Mouse (Mus musculus) left cerebral cortex, adult 2 months (tissue): ENCODE measurements at regions not wholly inside any gene's neighbourhood (a gene's known extent, or its start where the extent isn't known, plus 50 kb on each side); places are given as distances from the start of the nearest gene placed in this dataset.
"Not testable (repeated sequence)": the region's sequence is repeated elsewhere in the genome, so short reads cannot be mapped to it uniquely, and the experiment has no call there.

Source experiments
- DNase-seq, 2 experiments: peaks; one replicate each; pipeline ENCODE4 v3.0.0; 2021 to 2022; ENCODE audit warnings: low spot score in 2 of 2, mixed read lengths in 1 of 2; ENCODE audit errors: extremely low spot score in 1 of 2
- H3K27ac ChIP-seq: fragments of 200-600 bp; 2 replicates; pipeline ENCODE4 v1.8.1; 2022
- H3K4me3 ChIP-seq: fragments of 200-600 bp; 2 replicates; pipeline ENCODE4 v1.8.1; 2022
- CTCF ChIP-seq: fragments of 200-600 bp; IDR thresholded peaks from 2 replicates; pipeline ENCODE4 v1.8.1; 2022; ENCODE audit warnings: antibody characterized with exemption, mild to moderate bottlenecking, moderate library complexity
- intact Hi-C: fragments of 180-260 bp; cut with DNase I; formaldehyde crosslinking; loops from one replicate; pipeline ENCODE4 v1.15.1; 2025

DNA sequence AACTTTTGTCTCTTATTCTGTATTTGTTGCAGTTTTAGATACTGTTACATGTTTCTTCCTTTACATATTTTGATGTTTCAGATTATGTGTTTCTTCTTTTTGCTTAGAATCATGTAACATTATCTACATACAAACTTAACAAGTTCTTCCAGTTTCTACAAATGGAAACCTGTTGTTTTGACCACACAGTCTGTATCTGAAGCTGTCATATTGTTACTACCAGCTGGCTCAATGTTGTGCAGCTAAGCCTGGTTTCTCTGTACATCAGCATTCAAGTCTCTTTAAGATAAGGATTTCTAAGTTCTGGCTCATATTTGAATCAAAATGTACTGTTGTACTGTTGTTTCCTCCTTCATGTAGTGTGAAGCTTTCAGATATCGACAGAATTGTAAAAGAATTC lies 65.4 kb upstream of the Vps41 start:
- Histone ChIP-seq H3K27ac (no peak overlapping the region), H3K4me3 (no peak overlapping the region)
- no peak for TF ChIP-seq CTCF
- intact Hi-C loops: no loop called here
- DNase-seq: no peak

DNA sequence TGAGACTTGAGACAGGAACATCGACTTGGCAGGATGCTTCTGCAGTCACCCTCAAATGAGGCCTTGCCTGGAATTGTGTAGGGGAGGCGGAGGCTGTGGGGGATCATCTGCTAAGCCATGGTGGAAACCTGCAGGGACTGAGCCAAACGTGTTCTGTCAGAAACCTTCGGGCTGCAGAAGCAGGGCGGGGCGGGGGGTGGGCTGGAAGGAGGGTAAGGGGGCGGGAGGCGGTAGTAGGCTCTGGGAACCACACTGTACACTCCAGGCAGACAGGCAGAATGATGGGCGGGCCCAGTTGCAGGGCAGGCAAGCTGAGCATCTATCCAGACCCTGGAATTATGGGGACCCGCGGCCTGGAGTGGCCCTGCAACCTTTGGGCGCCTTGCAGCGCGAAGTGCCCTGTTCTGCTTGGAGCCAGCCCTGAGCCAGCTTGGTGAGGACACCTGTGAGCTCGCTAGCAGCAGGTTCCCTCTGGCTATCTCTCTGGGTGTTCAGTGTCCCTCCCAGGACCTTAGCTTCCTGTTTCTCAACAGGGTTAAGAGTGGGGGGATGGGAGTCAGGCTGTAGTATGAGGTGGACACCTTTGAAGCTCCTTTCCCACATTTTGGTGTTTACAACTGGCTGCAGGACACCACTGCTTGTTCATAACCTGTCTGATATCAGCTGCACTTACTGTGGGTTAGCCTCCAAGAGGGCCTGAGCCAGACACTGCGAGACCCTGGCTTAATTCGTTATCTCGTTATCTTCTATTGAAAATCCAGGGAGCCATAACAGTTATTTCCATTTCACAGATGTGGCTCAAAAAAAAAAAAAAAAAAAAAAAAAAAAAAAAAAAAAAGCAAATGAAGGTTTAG lies 102.1 kb upstream of the Vps41 start:
- TF ChIP-seq CTCF: no peak
- no peak overlapping the region for H3K27ac ChIP-seq

DNA sequence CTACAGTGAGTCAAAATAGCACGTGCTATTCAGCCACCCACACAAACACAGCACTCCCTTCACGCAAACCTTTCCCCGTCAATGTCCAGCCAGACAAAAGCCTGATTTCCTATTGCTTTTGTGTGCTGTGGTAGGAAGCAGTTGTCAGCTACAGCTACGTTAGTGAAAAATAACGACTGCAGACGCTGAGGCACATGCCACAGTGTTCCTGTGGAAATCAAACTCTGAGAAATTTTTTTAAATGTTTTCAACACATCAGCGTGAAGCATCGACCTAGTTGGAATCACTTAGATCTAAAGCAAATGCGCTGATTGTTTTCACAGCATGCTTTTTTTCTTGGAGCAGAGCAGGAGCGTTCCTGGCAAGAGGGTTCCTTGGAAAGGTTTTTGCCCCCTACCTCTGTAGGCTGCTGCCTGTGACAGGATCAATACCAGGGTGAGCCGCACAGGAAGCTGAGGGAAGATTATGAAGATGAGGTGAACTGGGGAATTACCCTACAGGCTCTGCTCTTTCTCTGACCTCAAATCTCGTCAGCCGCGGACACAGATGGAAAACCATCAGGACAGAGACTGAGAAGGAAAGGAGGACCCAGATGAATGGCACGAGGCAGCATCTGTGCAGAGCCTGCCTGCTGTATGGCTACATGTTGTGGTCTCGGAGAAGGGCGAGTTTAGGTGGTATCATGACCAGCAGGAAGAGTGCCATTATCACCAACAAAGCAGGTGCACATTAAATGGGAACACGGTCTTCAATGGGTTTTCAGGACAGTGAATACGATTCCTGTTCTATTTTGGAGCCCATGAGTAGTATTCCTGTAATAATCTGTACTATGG lies 136.2 kb upstream of the Vps41 start:
- intact Hi-C loops: no loop called here
- Histone ChIP-seq H3K27ac (no peak overlapping the region), H3K4me3 (no peak overlapping the region)
- no peak for TF ChIP-seq CTCF
- no peak for DNase-seq

More for the DNA sequence above, 102.1 kb upstream of the Vps41 start:
- no peak for DNase-seq
- H3K4me3 ChIP-seq: no peak overlapping the region
- intact Hi-C loops: no loop called here

DNA sequence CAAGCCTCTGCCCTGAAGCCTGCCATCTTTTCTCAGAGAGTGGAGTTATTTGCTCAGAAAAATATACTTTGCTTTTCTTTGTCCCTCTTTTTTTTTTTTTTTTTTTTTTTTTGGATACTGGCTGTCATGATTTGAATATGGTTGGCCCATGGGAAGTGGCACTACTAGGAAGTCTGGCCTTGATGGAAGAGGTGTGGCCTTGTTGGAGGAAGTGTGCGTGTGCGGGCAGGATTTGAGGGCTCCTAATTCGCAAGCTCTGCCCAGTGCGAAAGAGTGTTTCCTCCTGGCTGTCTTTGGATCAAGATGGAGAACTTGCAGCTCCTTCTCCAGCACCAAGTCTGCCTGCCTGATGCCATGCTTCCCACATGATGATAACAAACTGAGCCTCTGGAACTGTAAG lies 141.1 kb upstream of the Vps41 start:
- no peak for DNase-seq
- TF ChIP-seq CTCF: no peak
- no peak overlapping the region for H3K27ac ChIP-seq
- intact Hi-C loops: no loop called here
- H3K4me3 ChIP-seq: no peak overlapping the region

DNA sequence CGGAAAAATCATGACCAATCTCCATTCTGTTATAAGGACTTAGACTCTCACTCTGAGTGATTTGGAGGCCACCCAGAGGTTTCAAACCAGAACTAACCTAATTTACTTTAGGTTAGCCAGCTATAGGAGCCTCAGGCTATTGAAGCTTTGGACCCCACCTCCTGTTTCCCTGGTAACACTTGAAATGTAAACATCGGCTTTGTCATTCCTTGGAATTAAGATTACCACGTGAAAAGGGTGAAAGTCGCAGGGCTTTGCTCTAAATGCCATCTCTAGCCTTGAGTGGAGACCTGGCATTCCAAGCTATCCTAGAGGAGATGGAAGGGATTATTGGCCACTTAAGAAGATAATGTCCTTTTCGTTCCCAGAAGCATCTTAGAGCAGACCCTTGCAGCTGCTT lies 141.5 kb upstream of the Vps41 start:
- Histone ChIP-seq H3K4me3 (no peak overlapping the region), H3K27ac (no peak overlapping the region)
- intact Hi-C loops: no loop called here
- DNase-seq: no peak
- no peak for TF ChIP-seq CTCF

DNA sequence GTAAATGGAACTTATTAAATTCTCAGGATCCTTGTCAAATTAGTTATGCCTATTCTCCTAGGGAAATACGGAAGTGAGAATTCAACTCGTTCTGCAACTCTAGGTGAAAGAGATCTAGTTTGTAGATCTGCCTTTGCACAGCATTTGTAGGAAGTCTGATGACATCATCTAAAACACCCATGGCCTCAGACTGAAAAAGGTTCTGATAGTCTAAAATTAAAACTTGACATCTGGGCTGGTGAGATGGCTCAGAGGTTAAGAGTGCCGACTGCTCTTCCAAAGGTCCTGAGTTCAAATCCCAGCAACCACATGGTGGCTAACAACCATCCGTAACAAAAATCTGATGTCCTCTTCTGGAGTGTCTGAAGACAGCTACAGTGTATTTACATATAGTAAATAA lies 144.5 kb upstream of the Pou6f2 start:
- DNase-seq, H3K27ac ChIP-seq, intact Hi-C loops: not testable (repeated sequence)

DNA sequence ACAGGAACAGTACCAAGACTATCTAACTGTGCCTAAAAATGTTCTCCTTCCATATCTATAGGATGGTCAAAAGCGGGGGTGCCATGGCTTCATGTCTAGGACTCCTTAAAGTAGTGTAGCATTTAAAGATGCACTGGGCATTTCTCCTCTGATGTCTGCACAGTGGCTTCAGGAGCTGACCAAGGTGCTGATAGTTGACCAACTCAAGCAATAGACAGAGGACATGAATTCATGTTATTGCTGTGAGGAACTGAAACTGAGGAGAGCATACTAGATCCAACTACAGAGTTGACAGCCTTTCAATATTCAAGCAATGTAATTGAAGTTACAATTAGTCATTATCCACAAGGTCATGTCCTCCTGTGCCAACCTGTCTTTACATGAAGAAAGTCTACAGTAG lies 133.0 kb upstream of the Pou6f2 start:
- Histone ChIP-seq H3K27ac (no peak overlapping the region), H3K4me3 (no peak overlapping the region)
- no peak for DNase-seq
- intact Hi-C loops: no loop called here
- no peak for TF ChIP-seq CTCF

More for the DNA sequence above, 144.5 kb upstream of the Pou6f2 start:
- not testable (repeated sequence) for H3K4me3 ChIP-seq

DNA sequence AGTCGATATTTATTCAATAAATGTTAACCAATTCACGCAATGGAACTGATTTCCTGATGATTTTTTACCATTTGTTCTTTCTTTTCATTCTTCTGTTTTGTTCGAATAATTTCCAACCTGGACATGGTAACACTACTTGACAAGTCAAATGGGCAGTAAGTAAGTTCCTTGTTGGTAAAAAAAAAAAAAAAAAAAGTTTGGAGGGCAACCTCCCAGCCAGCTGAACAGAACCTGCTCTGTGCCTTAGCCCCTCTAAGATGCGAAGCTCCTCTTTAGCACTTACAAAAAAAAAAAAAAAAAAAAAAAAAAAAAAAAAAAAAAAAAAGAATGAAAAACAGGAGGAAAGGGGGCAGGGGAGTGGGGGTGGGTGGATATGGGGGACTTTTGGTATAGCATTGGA lies 100.7 kb upstream of the Pou6f2 start:
- no peak for TF ChIP-seq CTCF
- H3K27ac ChIP-seq: peak overlapping the region; percentile 57
- intact Hi-C loops: loop anchor here (10.0 kb wide), 1 partner anchor 373 kb away; no protein-coding TSS in a partner anchor
- no peak for DNase-seq
- peak overlapping the region; percentile 7; the same call in 1 of the 2 replicates for H3K4me3 ChIP-seq

DNA sequence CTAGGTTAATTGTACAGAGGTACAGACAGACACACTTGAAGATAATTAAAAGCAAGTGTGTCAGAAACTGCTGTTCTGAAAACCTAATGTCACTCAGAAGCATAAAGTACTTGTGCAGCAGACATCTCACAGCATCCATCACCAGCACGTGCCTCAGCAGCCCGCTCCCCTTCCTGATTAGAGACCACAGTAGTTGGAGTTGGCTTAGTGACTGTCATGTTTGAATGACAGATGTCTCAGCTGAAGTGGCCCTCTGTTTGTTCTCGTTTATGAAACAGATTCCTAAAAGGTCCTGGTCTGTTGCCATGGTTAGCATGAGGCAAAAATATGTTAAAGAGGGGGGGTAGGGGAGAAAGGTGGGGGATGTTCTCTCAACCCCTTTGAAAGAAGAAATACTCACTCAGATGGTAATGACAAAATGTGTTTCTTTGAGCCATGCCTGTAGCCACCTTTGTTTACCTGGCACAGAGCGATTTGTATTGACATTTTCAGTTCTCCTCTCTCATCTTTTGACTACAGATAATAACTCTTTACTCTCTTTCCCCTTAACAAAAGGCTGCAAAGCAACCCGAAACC lies 100.2 kb upstream of the Pou6f2 start:
- TF ChIP-seq CTCF: no peak
- DNase-seq: no peak
- intact Hi-C loops: loop anchor here (10.0 kb wide), 1 partner anchor 373 kb away; no protein-coding TSS in a partner anchor
- Histone ChIP-seq H3K4me3 (peak overlapping the region; percentile 7; the same call in 1 of the 2 replicates), H3K27ac (peak overlapping the region; percentile 57)

DNA sequence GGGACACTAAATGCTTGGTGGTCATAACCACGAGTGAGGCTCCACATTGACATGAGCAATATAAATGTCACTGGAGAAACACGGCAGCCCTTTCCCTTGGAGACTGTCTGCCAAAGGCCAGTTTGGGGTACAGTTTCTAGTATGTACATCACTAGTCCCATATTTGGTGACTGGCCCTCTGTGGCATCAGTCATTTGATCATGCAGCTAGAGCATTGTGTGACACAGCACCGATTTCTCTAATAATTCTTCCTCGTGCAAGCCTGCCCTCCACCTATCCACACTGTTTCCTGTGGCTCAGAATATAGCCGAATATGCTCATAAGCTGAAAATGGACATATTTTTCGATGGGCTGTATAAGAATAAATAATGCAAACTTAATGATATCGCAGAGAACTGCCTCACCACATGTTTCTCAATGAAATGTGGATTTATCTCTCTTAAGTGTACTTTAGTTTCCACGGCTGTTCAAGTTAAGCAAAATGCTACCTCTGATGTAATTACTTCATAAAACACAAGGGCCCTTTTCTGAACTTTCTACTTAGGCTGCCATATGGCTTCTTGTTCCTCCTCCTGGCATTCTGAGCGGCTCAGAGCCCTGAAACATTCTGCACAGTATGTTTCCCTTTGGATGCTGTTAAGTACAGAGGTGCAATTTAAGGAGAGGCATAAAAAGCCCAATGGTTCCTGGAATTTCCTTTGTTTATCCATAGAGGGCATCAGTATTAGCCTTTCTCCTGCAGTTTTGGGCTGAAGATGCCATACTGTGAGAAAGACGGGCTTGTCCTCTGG lies 97.7 kb upstream of the Pou6f2 start:
- H3K4me3 ChIP-seq: no peak overlapping the region
- TF ChIP-seq CTCF: no peak
- DNase-seq: no peak
- intact Hi-C loops: loop anchor here (10.0 kb wide), 1 partner anchor 370 kb away; no protein-coding TSS in a partner anchor
- H3K27ac ChIP-seq: peak overlapping the region; percentile 51

DNA sequence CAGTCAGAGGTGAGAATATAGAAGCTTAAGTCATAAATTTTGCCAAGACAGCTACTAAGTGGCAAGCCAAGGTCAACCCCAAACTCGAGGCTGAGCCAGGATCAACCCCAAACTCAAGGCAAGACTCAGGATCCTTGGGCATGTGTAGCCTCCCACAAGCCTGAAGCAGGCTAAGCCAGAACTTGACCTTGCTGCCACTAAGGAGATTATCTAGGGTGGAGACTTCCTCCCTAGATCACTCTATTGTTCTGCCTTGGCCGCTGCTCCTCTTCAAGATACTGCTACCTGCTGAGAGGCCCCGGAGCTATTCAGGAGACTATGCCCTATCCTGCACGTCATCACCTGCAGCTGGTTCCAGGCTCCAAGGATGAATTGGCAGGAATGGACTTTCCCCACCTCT lies 88.3 kb upstream of the Pou6f2 start:
- not testable (repeated sequence) for H3K27ac ChIP-seq, H3K4me3 ChIP-seq, DNase-seq
- intact Hi-C loops: loop anchor here (5.0 kb wide), 1 partner anchor 148 kb away; no protein-coding TSS in a partner anchor
